Mouse (Mus musculus): Measurements from ENCODE around the gene Wdr18. TPM values are rescaled to one million over a fixed set of nuclear protein-coding genes. Genes with fewer than 3 reads are reported as not detected.

Wdr18 gene
- polyA plus RNA-seq, 1 experiment from 2014 or later, result 86.2 TPM

DNA sequence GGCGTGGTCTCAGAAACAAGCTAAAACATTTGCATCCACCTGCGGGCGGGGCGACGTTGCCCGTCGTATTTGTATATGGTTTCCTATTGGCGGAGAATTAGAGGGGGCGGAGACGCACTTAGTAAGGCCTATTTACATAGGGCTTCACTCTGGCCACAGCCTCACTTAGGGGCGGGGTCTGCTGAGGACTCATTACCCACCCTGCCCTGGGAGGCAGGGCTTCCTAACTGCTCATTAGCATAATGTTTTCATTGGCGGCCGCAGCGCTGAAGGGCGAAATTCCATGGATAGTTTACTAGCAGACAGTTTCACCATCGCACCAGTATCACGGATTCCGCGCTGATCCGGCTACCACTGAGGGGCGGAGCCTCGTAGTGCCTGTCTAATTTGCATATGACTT lies 24.9 kb downstream of the Wdr18 start:
- peak overlapping the region; percentile 55 for H3K9ac ChIP-seq
- under 1% methylated on average over 22 of the region's 22 CpGs for WGBS

DNA sequence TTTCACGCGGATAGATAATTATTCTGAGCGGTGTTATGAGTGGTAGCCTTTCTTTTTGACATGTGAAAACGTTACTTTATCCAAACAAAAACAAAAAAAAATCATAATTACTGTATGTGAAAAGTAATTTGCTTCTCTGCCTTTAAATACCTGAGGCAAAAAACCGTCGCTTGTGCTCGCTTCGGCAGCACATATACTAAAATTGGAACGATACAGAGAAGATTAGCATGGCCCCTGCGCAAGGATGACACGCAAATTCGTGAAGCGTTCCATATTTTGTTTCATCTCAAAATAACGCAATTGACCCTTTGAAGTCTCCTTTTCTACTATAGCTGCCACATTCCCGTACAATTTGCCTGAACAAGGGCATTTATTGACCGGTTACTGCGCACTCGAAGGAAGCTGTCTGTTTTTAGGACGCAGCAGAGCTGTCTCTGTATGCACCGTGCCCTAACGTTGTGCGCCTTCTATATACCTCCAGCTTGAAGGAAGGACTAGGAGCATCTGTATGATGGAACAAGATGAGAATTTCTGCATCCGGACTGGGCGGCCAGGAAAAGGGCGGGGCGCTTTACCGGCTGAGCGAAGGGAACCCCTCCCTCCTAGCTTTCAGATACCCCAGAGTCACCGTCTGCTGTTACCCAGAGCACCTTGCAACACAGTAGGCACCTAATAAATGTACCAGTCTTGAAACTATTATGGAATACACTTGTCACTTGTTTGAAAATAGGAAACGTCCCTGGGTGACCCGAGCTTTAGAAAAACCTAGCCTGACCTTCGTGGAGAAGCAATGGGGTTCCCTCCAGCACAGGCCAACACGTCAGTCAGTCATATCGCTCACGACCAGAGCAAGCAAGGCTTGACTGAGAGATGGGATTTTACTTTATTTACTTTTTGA lies 25.6 kb downstream of the Wdr18 start:
- Histone ChIP-seq H3K9ac (peak overlapping the region; percentile 55), H3K36me3 (peaks cover 4% of the 10 kb centered on the region; the same call in 1 of the 2 replicates), H3K27ac (peak overlapping the region; percentile 99), H3K27me3 (replicated peaks) (no peaks in the 10 kb centered on the region), H3K4me3 (replicated peaks) (peak overlapping the region; percentile 73), H3K4me1 (peaks cover 49% of the 10 kb centered on the region), H3K4me2 (peak overlapping the region; percentile 85), H3K9me3 (no peaks in the 10 kb centered on the region)
- ATAC-seq (ENCODE audit: insufficient read depth, low FRiP score, low read depth), result no peak
- 2% methylated on average over 35 of the region's 35 CpGs for WGBS

More for the DNA sequence above, 24.9 kb downstream of the Wdr18 start:
- Histone ChIP-seq H3K9me3 (no peaks in the 10 kb centered on the region), H3K27ac (peak overlapping the region; percentile 99), H3K36me3 (peaks cover 4% of the 10 kb centered on the region; the same call in 1 of the 2 replicates), H3K4me2 (peak overlapping the region; percentile 85), H3K27me3 (replicated peaks) (no peaks in the 10 kb centered on the region), H3K4me3 (replicated peaks) (peak overlapping the region; percentile 73), H3K4me1 (peaks cover 46% of the 10 kb centered on the region)
- peak; percentile 91 for ATAC-seq (ENCODE audit: insufficient read depth, low FRiP score, low read depth)

DNA sequence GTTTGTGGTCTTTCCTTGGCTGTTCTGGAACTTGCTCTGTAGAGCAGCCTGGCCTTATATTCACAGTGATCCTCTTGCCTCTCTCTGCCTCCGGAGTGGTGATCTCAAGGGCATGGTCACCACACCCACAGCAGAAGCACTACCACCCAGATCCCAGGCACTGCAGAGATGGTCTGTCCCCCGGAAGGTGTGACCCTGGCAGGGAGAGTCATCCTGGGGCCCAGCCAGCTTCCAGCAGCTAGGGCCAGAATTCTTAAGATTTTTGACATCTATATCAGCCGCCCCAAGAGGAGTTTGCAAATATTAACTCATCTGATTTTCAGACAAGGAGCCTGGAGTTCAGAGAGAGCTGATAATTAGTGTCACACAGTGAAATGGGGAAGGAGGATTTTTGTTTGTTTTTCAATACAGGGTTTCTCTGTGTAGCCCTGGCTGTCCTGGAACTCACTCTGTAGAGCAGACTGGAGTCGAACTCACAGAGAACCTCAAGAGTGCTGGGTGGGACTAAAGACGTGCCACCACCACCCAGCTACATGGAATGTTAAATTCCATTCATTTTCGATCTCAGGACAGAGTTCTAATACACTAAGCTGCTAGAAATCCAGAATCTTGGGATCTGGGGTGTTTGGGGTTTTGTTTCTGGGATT lies 26.4 kb downstream of the Wdr18 start:
- no peak for ATAC-seq (ENCODE audit: insufficient read depth, low FRiP score, low read depth)
- 22% methylated on average over 6 of the region's 6 CpGs for WGBS

DNA sequence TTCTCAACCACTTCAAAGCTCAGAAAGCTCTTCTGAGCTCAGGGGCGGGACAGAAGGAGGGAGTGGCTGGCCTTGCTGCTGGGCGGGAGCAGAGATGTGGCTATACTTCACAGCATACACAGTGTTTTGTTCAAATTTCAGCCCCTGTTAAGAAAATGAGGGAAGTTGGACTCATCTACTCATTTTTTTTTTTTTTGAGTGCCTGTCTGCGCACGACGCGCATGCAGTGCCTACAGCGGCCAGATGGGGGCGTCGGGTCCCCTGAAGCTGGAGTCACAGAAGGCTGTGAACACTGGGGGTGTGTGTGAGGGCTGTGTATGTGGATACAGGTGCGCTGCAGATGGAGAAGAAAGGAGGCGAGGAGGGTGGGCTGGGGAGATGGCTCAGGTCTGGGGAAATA lies 27.0 kb downstream of the Wdr18 start:
- WGBS, result 3% methylated on average over 11 of the region's 11 CpGs
- Histone ChIP-seq H3K4me2 (peak overlapping the region; percentile 85), H3K9ac (0 out of 2 replicates have a peak overlapping the region, but pooled peaks have one; percentile 76), H3K27ac (peak overlapping the region; percentile 99), H3K9me3 (no peaks in the 10 kb centered on the region), H3K36me3 (peaks cover 12% of the 10 kb centered on the region), H3K4me1 (peaks cover 49% of the 10 kb centered on the region), H3K27me3 (replicated peaks) (no peaks in the 10 kb centered on the region), H3K4me3 (replicated peaks) (peak overlapping the region; percentile 63; the same call in 1 of the 2 replicates)
- ATAC-seq (ENCODE audit: insufficient read depth, low FRiP score, low read depth), result no peak

More for the DNA sequence above, 26.4 kb downstream of the Wdr18 start:
- Histone ChIP-seq H3K9me3 (no peaks in the 10 kb centered on the region), H3K27me3 (replicated peaks) (no peaks in the 10 kb centered on the region), H3K9ac (peak overlapping the region; percentile 55; the same call in 1 of the 2 replicates), H3K36me3 (peaks cover 8% of the 10 kb centered on the region), H3K27ac (peak overlapping the region; percentile 99), H3K4me2 (peak overlapping the region; percentile 85), H3K4me3 (replicated peaks) (peak overlapping the region; percentile 73), H3K4me1 (peaks cover 49% of the 10 kb centered on the region)

DNA sequence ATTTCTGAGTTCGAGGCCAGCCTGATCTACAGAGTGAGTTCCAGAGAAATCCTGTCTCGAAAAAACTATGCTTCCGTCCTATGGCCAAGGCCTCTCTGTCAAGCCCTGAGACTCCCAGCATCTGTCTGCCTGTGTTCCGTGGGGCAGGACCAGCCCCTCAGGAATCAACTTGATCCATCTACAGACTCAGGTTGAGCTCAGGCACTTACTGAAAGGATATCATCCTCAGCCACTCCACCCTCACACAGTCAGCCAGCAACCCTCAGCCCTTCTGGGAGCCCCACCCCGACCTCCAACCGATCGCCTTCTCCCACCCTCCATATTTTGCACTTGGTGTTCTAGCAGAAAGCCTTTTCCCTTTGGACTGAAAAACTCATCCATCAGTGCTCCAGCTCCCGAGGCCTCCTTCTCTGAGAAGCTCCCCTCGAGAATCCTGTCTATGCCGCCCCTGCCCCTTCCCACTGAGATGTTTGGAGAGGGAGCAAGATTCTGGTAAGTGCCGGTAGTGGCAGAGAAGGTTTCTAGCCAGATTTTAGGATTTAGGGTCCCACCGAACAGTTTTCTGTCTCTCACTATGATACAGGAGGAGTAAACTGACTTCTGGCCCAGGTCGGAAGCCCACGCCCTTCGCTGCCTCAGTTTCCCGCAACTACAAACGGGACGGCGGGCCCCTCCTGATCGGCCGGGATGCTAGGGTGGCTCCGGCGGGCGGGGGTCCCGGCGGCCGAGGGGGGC lies 28.0 kb downstream of the Wdr18 start:
- Histone ChIP-seq H3K4me3 (replicated peaks) (peak overlapping the region; percentile 63), H3K9me3 (no peaks in the 10 kb centered on the region), H3K4me2 (peak overlapping the region; percentile 85), H3K27me3 (replicated peaks) (no peaks in the 10 kb centered on the region), H3K36me3 (peaks cover 19% of the 10 kb centered on the region), H3K27ac (peak overlapping the region; percentile 99), H3K4me1 (peaks cover 46% of the 10 kb centered on the region), H3K9ac (peak overlapping the region; percentile 76)
- 9% methylated on average over 27 of the region's 27 CpGs for WGBS
- ATAC-seq (ENCODE audit: insufficient read depth, low FRiP score, low read depth), result no peak

DNA sequence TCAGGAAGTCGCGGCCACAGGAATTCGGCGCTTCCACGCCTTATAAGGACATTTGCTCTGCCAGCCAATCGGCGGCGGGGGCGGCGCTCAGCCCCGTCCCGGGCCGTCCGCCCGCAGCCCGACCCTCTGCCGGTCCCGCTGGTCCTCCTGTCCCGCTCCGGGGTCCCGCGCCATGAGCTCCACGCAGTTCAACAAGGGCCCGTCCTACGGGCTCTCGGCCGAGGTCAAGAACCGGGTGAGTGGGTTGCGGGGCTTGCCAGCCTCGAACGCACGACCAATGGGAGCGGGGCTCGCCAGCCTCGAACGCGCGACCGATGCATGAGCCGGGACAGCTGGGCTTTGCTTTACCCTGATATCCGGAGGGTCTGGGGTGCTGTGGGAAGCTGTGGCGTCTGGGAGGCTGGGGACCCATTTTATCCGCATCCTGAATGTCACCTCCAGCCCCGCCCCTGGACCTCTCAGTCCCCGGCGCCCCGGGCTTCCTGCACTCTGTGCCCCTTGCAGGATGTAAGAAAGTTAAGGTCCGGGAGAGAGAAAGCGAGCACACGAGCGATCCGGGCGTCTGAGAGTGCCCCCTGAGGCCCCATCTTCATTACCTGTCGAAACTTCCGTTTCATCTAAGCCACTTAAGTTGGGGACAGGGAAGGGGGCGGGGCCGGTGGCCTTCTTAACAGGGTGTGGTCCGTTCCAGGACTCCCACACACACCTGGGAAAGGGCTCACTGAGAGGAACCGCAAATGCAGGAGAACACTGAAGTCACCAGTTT lies 28.7 kb downstream of the Wdr18 start, which contains the start of gene Cnn2:
Gene Cnn2 (plus strand): TSS at position 79 of the 766 bp plus-strand sequence.
- WGBS, result under 1% methylated on average over 59 of the region's 59 CpGs
- Histone ChIP-seq H3K9me3 (no peaks in the 10 kb centered on the region), H3K27me3 (replicated peaks) (no peaks in the 10 kb centered on the region), H3K27ac (peak within 1 kb of the TSS; percentile 99), H3K9ac (peak within 1 kb of the TSS; percentile 76), H3K4me3 (replicated peaks) (peak within 1 kb of the TSS; percentile 63), H3K36me3 (peaks cover 27% of the 10 kb centered on the region), H3K4me2 (peak within 1 kb of the TSS; percentile 85), H3K4me1 (peaks cover 39% of the 10 kb centered on the region)
- peak; percentile 5; the same call in 1 of the 2 replicates for ATAC-seq (ENCODE audit: insufficient read depth, low FRiP score, low read depth)

DNA sequence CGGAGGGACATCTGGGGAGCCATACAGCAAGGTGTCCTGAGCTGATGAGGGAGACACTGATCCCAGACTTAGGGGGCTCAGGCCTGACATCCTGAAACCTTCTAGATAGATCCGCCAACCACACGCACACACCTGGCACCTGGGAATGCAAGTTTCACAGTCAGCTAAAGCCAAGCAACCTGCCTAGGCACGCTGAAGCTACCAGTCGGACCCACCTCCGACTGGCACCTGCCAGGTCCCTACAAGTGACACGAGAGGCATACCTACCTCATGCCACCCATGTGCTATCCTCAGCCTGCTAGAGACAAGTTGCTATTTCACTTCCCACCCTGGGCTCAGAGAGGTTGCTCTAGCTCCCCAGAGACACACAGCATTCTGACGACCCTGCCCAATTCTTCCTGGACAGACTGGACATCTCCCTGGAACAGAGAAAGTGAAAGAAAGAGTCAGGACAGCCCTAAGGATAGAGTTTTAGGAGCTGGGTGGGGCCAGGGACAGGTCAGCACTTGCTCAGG lies 29.4 kb downstream of the Wdr18 start:
- ATAC-seq (ENCODE audit: insufficient read depth, low FRiP score, low read depth), result no peak
- Histone ChIP-seq H3K9ac (peak overlapping the region; percentile 76), H3K27ac (peak overlapping the region; percentile 99), H3K9me3 (no peaks in the 10 kb centered on the region), H3K4me2 (peak overlapping the region; percentile 85), H3K4me3 (replicated peaks) (peak overlapping the region; percentile 63), H3K4me1 (peaks cover 39% of the 10 kb centered on the region), H3K27me3 (replicated peaks) (no peaks in the 10 kb centered on the region), H3K36me3 (peaks cover 29% of the 10 kb centered on the region)
- 23% methylated on average over 8 of the region's 8 CpGs for WGBS

DNA sequence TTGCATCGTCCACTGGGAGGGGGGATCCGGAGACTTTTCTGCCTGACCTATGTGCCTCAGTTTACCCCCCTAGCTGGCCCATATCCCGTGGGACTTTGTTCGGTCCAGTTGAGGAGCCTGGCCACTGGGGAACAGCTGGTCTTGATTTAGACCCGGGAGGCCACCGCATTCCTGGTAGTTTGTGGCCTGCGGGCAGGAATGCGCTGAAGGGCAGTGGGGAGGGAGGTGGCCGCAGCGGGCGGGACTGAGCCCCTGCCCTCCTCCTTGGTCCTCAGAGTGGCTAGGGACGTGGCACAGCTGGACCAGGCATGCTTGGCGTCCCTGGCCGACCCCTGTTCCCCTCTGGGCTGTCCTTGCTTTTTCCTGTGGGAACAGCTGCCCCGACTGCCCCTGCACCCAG lies 29.9 kb downstream of the Wdr18 start:
- 20% methylated on average over 15 of the region's 15 CpGs for WGBS
- Histone ChIP-seq H3K4me2 (peak overlapping the region; percentile 85), H3K27me3 (replicated peaks) (no peaks in the 10 kb centered on the region), H3K4me3 (replicated peaks) (peak overlapping the region; percentile 63), H3K27ac (peak overlapping the region; percentile 99), H3K4me1 (peaks cover 39% of the 10 kb centered on the region), H3K9me3 (no peaks in the 10 kb centered on the region), H3K9ac (peak overlapping the region; percentile 23; the same call in 1 of the 2 replicates), H3K36me3 (peaks cover 34% of the 10 kb centered on the region)
- no peak for ATAC-seq (ENCODE audit: insufficient read depth, low FRiP score, low read depth)

DNA sequence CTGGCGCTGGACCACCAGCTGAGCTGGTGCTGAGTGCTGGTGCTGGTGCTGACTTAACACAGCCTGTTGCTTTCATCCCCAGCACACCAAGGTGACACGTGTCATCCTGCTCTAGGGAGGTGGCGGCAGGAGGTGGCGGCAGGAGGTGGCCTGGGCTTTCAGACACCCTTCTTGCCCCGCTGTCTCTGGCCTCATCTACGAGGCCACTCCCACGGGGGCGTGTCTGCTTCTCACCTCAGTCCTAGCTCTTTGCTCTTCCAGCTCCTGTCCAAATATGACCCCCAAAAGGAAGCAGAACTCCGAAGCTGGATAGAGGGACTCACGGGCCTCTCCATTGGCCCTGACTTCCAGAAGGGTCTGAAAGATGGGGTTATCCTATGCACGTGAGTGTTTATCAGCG lies 31.1 kb downstream of the Wdr18 start:
- peaks cover 37% of the 10 kb centered on the region for H3K36me3 ChIP-seq
- WGBS, result 73% methylated on average over 12 of the region's 12 CpGs
- H3K4me3 ChIP-seq (replicated peaks), result peak overlapping the region; percentile 63
- peaks cover 33% of the 10 kb centered on the region for H3K4me1 ChIP-seq
- no peaks in the 10 kb centered on the region for H3K9me3 ChIP-seq
- H3K27me3 ChIP-seq (replicated peaks), result no peaks in the 10 kb centered on the region
- H3K27ac ChIP-seq, result no peak overlapping the region
- no peak for ATAC-seq (ENCODE audit: insufficient read depth, low FRiP score, low read depth)
- H3K9ac ChIP-seq, result no peak overlapping the region
- peak overlapping the region; percentile 85 for H3K4me2 ChIP-seq

DNA sequence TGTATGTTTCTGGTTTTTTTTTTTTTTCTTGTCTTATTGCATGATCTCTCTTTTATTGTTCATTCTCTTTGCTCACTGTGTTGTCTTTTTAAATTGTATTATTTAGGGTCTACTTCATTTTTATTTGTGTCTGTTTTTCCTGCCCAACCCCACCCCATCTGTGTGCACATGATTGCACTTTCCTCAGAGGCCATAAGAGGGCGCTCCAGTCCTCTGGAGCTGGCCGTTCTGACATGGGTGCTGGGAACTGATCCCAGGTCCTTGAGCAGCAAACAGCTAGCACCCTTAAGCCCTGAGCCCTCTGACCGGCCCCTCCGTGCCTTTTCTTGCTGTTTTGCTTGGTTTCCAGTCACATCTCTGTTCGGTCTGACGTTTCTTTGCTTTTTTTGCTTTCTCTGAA lies 31.6 kb downstream of the Wdr18 start:
- 86% methylated on average over 6 of the region's 6 CpGs for whole genome bisulfite sequencing
- peak overlapping the region; percentile 85; the same call in 1 of the 2 replicates for H3K4me2 ChIP-seq
- peaks cover 37% of the 10 kb centered on the region for H3K36me3 ChIP-seq
- no peaks in the 10 kb centered on the region for H3K27me3 ChIP-seq (replicated peaks)
- H3K4me1 ChIP-seq, result peaks cover 29% of the 10 kb centered on the region
- no peaks in the 10 kb centered on the region for H3K9me3 ChIP-seq
- no peak overlapping the region for H3K9ac ChIP-seq
- H3K4me3 ChIP-seq (replicated peaks), result no peak overlapping the region
- H3K27ac ChIP-seq, result no peak overlapping the region
- no peak for ATAC-seq (ENCODE audit: insufficient read depth, low FRiP score, low read depth)

Data from stomach, embryonic 15.5 days (tissue).